8 mouse cellular contexts compared by ENCODE assay signal in genomic region chr2:30942603-30943011, GRCm38 (mm10). TPM values are rescaled to one million over a fixed set of nuclear protein-coding genes. Genes with fewer than 3 reads are reported as not detected.
A peak's percentile ranks its signal among the peaks of the same experiment; 100 is the strongest.
DNase-seq lines count a peak whose midpoint lies in the region; ATAC-seq and TF ChIP-seq lines count a peak whose summit lies in the region.

No protein-coding gene starts in this region.

- intact Hi-C loops in heart, postnatal 36 days (cut with DNase I): no loop called here

- peaks cover 13% of the 10 kb centered on the region for H3K4me1 ChIP-seq in erythroblast, embryonic 14.5 days (ENCODE audit: control insufficient read depth)

- peak overlapping the region; percentile 68 for H3K4me3 ChIP-seq in erythroblast, embryonic 14.5 days (replicated peaks)

- no peaks in the 10 kb centered on the region for H3K36me3 ChIP-seq in erythroblast, embryonic 14.5 days (ENCODE audit: control insufficient read depth)

- H3K9me3 ChIP-seq in erythroblast, embryonic 14.5 days (ENCODE audit: control insufficient read depth, low read length): no peaks in the 10 kb centered on the region

- TF ChIP-seq CTCF in brain, embryonic 14.5 days (IDR thresholded peaks at IDR 0.05; ENCODE audit: borderline replicate concordance, extremely low read depth, insufficient read depth, insufficient read length): peak; percentile 96

- TF ChIP-seq POLR2A in brain, embryonic 14.5 days (IDR thresholded peaks at IDR 0.05; ENCODE audit: borderline replicate concordance, extremely low read depth, insufficient read depth, insufficient read length, poor library complexity, severe bottlenecking): no peak

- H3K27me3 ChIP-seq in erythroblast, embryonic 14.5 days (ENCODE audit: control insufficient read depth): peaks cover 7% of the 10 kb centered on the region; the same call in 1 of the 2 replicates

- DNase-seq in frontal cortex, postnatal 10 days (ENCODE audit: low spot score in 2 of 2): no peak
- DNase-seq in brain, embryonic 14.5 days (ENCODE audit: low read depth): peak; percentile 88
- DNase-seq in heart, postnatal 36 days: peak; percentile 52 to 67
- DNase-seq in layer of hippocampus, postnatal 10 days (ENCODE audit: low spot score in 2 of 2): peak; percentile 47 to 68
- peak; percentile 76 to 80 for DNase-seq in lung, postnatal 4 days
- DNase-seq in right cerebral cortex, postnatal 14 days: peak; percentile 40

- peak; percentile 91 for ATAC-seq in frontal cortex, adult (ENCODE audit: low TSS enrichment)

RNA-seq across cellular contexts. Expression of gene Tor1b, which starts 10.2 kb away (rescaled TPM):
- 32.0 and 37.6 TPM in 2 replicates for polyA plus RNA-seq in brain, embryonic 14.5 days (2012; rRNA removed)
- 0.83 and 1.4 TPM in 2 replicates for polyA plus RNA-seq in erythroblast, embryonic 14.5 days (2012)
- total RNA-seq in heart, postnatal 36 days (2021): 10 to 100 TPM; 25.3 to 29.3 TPM
- 10 to 100 TPM; 33.3 to 35.2 TPM for total RNA-seq in layer of hippocampus, postnatal 10 days (2021)

RNA-seq across cellular contexts. Expression of gene Ptges, which starts 12.9 kb away (rescaled TPM):
- 3.8 and 4.7 TPM in 2 replicates for polyA plus RNA-seq in brain, embryonic 14.5 days (2012; rRNA removed)
- polyA plus RNA-seq in erythroblast, embryonic 14.5 days (2012): not detected in 2 replicates
- total RNA-seq in heart, postnatal 36 days (2021): 1 to 10 TPM; 1.7 to 1.9 TPM
- 1 to 10 TPM; 5.7 to 6.6 TPM for total RNA-seq in layer of hippocampus, postnatal 10 days (2021)

RNA-seq across cellular contexts. Expression of gene Tor1a, which starts 25.1 kb away (rescaled TPM):
- polyA plus RNA-seq in brain, embryonic 14.5 days (2012; rRNA removed): 66.9 and 79.1 TPM in 2 replicates
- 4.8 and 6.5 TPM in 2 replicates for polyA plus RNA-seq in erythroblast, embryonic 14.5 days (2012)
- total RNA-seq in heart, postnatal 36 days (2021): 10 to 100 TPM; 11.0 to 12.5 TPM
- total RNA-seq in layer of hippocampus, postnatal 10 days (2021): 10 to 100 TPM; 44.4 to 52.8 TPM

RNA-seq across cellular contexts. Expression of gene BC005624, which starts 39.4 kb away (rescaled TPM):
- 69.0 and 72.0 TPM in 2 replicates for polyA plus RNA-seq in brain, embryonic 14.5 days (2012; rRNA removed)
- polyA plus RNA-seq in erythroblast, embryonic 14.5 days (2012): 1.8 and 2.2 TPM in 2 replicates
- total RNA-seq in heart, postnatal 36 days (2021): 10 to 100 TPM; 19.6 to 22.5 TPM
- 10 to 100 TPM; 49.0 to 52.0 TPM for total RNA-seq in layer of hippocampus, postnatal 10 days (2021)

RNA-seq across cellular contexts. Expression of gene Usp20, which starts 39.5 kb away (rescaled TPM):
- 41.8 and 42.5 TPM in 2 replicates for polyA plus RNA-seq in brain, embryonic 14.5 days (2012; rRNA removed)
- 0.30 and 0.32 TPM in 2 replicates for polyA plus RNA-seq in erythroblast, embryonic 14.5 days (2012)
- 10 to 100 TPM; 50.6 to 53.1 TPM for total RNA-seq in heart, postnatal 36 days (2021)
- total RNA-seq in layer of hippocampus, postnatal 10 days (2021): 10 to 100 TPM; 73.6 to 74.9 TPM

Comparison
In these comparisons a context has a peak if more than half of its experiments do, and no peak if none do; other contexts are left out.
1. DNase-seq: peak in brain, embryonic 14.5 days (single experiment), heart, postnatal 36 days (2 of 2), layer of hippocampus, postnatal 10 days (2 of 2), lung, postnatal 4 days (2 of 2) and right cerebral cortex, postnatal 14 days (single experiment); none in frontal cortex, postnatal 10 days (0 of 2).